Mouse (Mus musculus) intestine, embryonic 14.5 days (tissue): Measurements from ENCODE around the gene Slc28a3. TPM values are rescaled to one million over a fixed set of nuclear protein-coding genes. Genes with fewer than 3 reads are reported as not detected.

Source experiments
- ATAC-seq: fragments of 200-750 bp; cut with Nextera tagmentation; replicated peaks from 2 replicates; pipeline ENCODE4 v1.8.0; 2017; ENCODE audit warnings: low read depth, moderate number of reproducible peaks, moderate TSS enrichment, moderate library complexity; ENCODE audit not compliant: low FRiP score, low TSS enrichment
- DNase-seq: peaks from one replicate; pipeline ENCODE4 v3.0.0-alpha.2; 2018; ENCODE audit warnings: low spot score
- H3K27ac ChIP-seq: fragments of 300-500 bp; sonication (generic); 2 replicates; pipeline ENCODE4 v1.5.1; 2014; ENCODE audit warnings: low read depth, mild to moderate bottlenecking, control low read depth
- H3K27me3 ChIP-seq: fragments of 300-500 bp; sonication (generic); replicated peaks from 2 replicates; pipeline ENCODE4 v1.6.1; 2014; ENCODE audit warnings: low read length, control low read depth; ENCODE audit not compliant: control insufficient read depth, insufficient read depth
- H3K36me3 ChIP-seq: fragments of 300-500 bp; sonication (generic); 2 replicates; pipeline ENCODE4 v1.6.1; 2014; ENCODE audit warnings: low read length, control low read depth; ENCODE audit not compliant: control insufficient read depth, insufficient read depth
- H3K4me1 ChIP-seq: fragments of 300-500 bp; sonication (generic); replicated peaks from 2 replicates; pipeline ENCODE4 v1.6.1; 2014; ENCODE audit warnings: low read length, control low read depth, mixed read lengths; ENCODE audit not compliant: control insufficient read depth, insufficient read depth
- H3K4me2 ChIP-seq: fragments of 300-500 bp; sonication (generic); 2 replicates; pipeline ENCODE4 v1.6.1; 2014; ENCODE audit warnings: low read length
- H3K4me3 ChIP-seq: fragments of 300-500 bp; sonication (generic); 2 replicates; pipeline ENCODE4 v1.5.1; 2014; ENCODE audit warnings: low read depth, low read length, control low read depth, mixed read lengths
- H3K9ac ChIP-seq: fragments of 300-500 bp; sonication (generic); 2 replicates; pipeline ENCODE4 v1.6.1; 2014; ENCODE audit warnings: mild to moderate bottlenecking, low read length
- H3K9me3 ChIP-seq: fragments of 300-500 bp; sonication (generic); 2 replicates; pipeline ENCODE4 v1.6.1; 2016; ENCODE audit warnings: low read length, control low read depth; ENCODE audit not compliant: control insufficient read depth
- WGBS: fragments of 180-500 bp; shearing (Covaris S2); extraction: QIAGEN DNeasy Blood & Tissue Kit; methylation state at CpG from one replicate; pipeline ENCODE4 v1.1.7; 2014; 5-methylcytosine and 5-hydroxymethylcytosine counted together
- polyA plus RNA-seq: library from polyadenylated mRNA; unstranded; fragments of >200 nt; fragmentation: Nextera tagmentation; extraction: Ambion mirVana; gene quantifications from 2 replicates; pipeline ENCODE4 v1.2.1, GENCODE M21; 2014

The Slc28a3 gene
- 0.61 TPM in 1 of 2 replicates, not detected in the other for polyA plus RNA-seq

- Histone ChIP-seq H3K4me3 (no peak within 1 kb of the TSS), H3K27me3 (no peaks in the 10 kb centered on the region; the same call in 1 of the 2 replicates), H3K9me3 (no peaks in the 10 kb centered on the region), H3K9ac (no peak within 1 kb of the TSS), H3K4me2 (no peak within 1 kb of the TSS), H3K36me3 (no peaks in the 10 kb centered on the region), H3K27ac (no peak within 1 kb of the TSS), H3K4me1 (no peaks in the 10 kb centered on the region)
- DNase-seq (no peak), ATAC-seq (no peak)
- 11% methylated on average over 12 of the region's 12 CpGs for WGBS
Measured at GRCm38 (mm10) chr13:58610716-58611115, at the start of gene Slc28a3. Gene Slc28a3 (minus strand): TSS chr13:58610877.

- no peak overlapping the region for H3K4me3 ChIP-seq
- ATAC-seq = no peak
- 52% methylated on average over 9 of the region's 9 CpGs for WGBS
Measured at GRCm38 (mm10) chr13:58657987-58658386, 47.3 kb upstream of the Slc28a3 start.

GRCm38 (mm10) chr13:58656885-58657284 is 46.2 kb upstream of the Slc28a3 start:
- Histone ChIP-seq H3K4me2 (no peak overlapping the region), H3K4me1 (no peaks in the 10 kb centered on the region), H3K36me3 (no peaks in the 10 kb centered on the region), H3K27me3 (no peaks in the 10 kb centered on the region), H3K27ac (no peak overlapping the region), H3K4me3 (no peak overlapping the region), H3K9ac (no peak overlapping the region), H3K9me3 (no peaks in the 10 kb centered on the region)
- DNase-seq (no peak), ATAC-seq (no peak)
- 76% methylated on average over 3 of the region's 3 CpGs for WGBS

More at GRCm38 (mm10) chr13:58657987-58658386, 47.3 kb upstream of the Slc28a3 start:
- Histone ChIP-seq H3K9me3 (no peaks in the 10 kb centered on the region), H3K4me1 (no peaks in the 10 kb centered on the region), H3K4me2 (no peak overlapping the region), H3K9ac (no peak overlapping the region), H3K36me3 (no peaks in the 10 kb centered on the region), H3K27me3 (no peaks in the 10 kb centered on the region), H3K27ac (no peak overlapping the region)
- no peak for DNase-seq

GRCm38 (mm10) chr13:58655552-58655951 is 44.9 kb upstream of the Slc28a3 start:
- Histone ChIP-seq H3K9me3 (no peaks in the 10 kb centered on the region), H3K9ac (no peak overlapping the region), H3K4me1 (no peaks in the 10 kb centered on the region), H3K4me2 (no peak overlapping the region), H3K36me3 (no peaks in the 10 kb centered on the region), H3K27me3 (no peaks in the 10 kb centered on the region), H3K27ac (no peak overlapping the region), H3K4me3 (no peak overlapping the region)
- DNase-seq (no peak), ATAC-seq (no peak)
- 78% methylated on average over 10 of the region's 10 CpGs for WGBS

- Histone ChIP-seq H3K4me2 (no peak overlapping the region), H3K4me1 (no peaks in the 10 kb centered on the region), H3K27ac (no peak overlapping the region), H3K9me3 (no peaks in the 10 kb centered on the region), H3K36me3 (no peaks in the 10 kb centered on the region), H3K4me3 (no peak overlapping the region), H3K9ac (no peak overlapping the region), H3K27me3 (no peaks in the 10 kb centered on the region)
- DNase-seq = peak; percentile 79
- no peak for ATAC-seq
- 12% methylated on average over 6 of the region's 6 CpGs for WGBS
Measured at GRCm38 (mm10) chr13:58640330-58640729, 29.7 kb upstream of the Slc28a3 start.

GRCm38 (mm10) chr13:58638950-58639349 is 28.3 kb upstream of the Slc28a3 start:
- Histone ChIP-seq H3K9me3 (no peaks in the 10 kb centered on the region), H3K4me2 (no peak overlapping the region), H3K27ac (no peak overlapping the region), H3K9ac (no peak overlapping the region), H3K4me3 (no peak overlapping the region), H3K4me1 (no peaks in the 10 kb centered on the region), H3K27me3 (no peaks in the 10 kb centered on the region), H3K36me3 (no peaks in the 10 kb centered on the region)
- ATAC-seq (no peak), DNase-seq (peak; percentile 61)
- WGBS = 46% methylated on average over 4 of the region's 4 CpGs

- H3K27me3 ChIP-seq = no peaks in the 10 kb centered on the region
- no peak overlapping the region for H3K4me2 ChIP-seq
- no peak overlapping the region for H3K4me3 ChIP-seq
- ATAC-seq (no peak), DNase-seq (peak; percentile 70)
- no peaks in the 10 kb centered on the region for H3K9me3 ChIP-seq
- no peaks in the 10 kb centered on the region for H3K36me3 ChIP-seq
- WGBS = 14% methylated on average over 13 of the region's 13 CpGs
- no peaks in the 10 kb centered on the region for H3K4me1 ChIP-seq
- H3K9ac ChIP-seq = no peak overlapping the region
- no peak overlapping the region for H3K27ac ChIP-seq
Measured at GRCm38 (mm10) chr13:58637360-58638002, 26.8 kb upstream of the Slc28a3 start.

GRCm38 (mm10) chr13:58633887-58634286 is 23.2 kb upstream of the Slc28a3 start:
- ATAC-seq = no peak
- Histone ChIP-seq H3K36me3 (no peaks in the 10 kb centered on the region), H3K9ac (no peak overlapping the region), H3K4me2 (no peak overlapping the region), H3K27ac (no peak overlapping the region), H3K4me1 (0 out of 2 replicates have a peak, but pooled peaks cover 4% of the 10 kb centered on the region), H3K27me3 (no peaks in the 10 kb centered on the region), H3K4me3 (no peak overlapping the region), H3K9me3 (no peaks in the 10 kb centered on the region)
- 41% methylated on average over 4 of the region's 4 CpGs for WGBS
- DNase-seq = no peak

- DNase-seq (no peak), ATAC-seq (no peak)
- WGBS = 31% methylated on average over 10 of the region's 10 CpGs
- H3K4me3 ChIP-seq = no peak overlapping the region
- peaks cover 4% of the 10 kb centered on the region; the same call in 1 of the 2 replicates for H3K4me1 ChIP-seq
- no peak overlapping the region for H3K9ac ChIP-seq
- H3K9me3 ChIP-seq = no peaks in the 10 kb centered on the region
- no peak overlapping the region for H3K4me2 ChIP-seq
- no peaks in the 10 kb centered on the region for H3K36me3 ChIP-seq
- H3K27ac ChIP-seq = no peak overlapping the region
- no peaks in the 10 kb centered on the region for H3K27me3 ChIP-seq
Measured at GRCm38 (mm10) chr13:58630756-58631155, 20.1 kb upstream of the Slc28a3 start.
